Mouse (Mus musculus): ENCODE measurements around the gene Pdgfd. TPM values are rescaled to one million over a fixed set of nuclear protein-coding genes. Genes with fewer than 3 reads are reported as not detected.

Gene Pdgfd
- total RNA-seq, 2 experiments from 2014 or later, result 6.2 to 6.6 TPM

DNA sequence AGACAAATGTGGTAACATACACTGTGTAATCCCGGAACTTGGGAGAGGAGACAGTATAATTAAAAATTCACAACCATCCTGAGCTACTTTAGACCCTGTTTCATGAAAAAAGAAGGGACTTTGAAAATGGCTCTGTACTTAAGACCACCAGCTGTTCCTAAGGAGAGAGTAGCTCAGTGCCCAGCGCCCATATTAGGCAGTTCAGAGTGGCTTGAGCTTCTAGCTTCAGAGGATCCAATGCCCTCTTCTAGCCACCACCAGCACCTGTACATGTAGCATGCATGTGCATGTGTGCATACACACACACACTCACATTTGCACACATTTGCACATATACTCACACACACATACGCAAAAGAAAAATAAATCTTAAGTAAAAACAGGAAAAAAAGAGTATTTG is 136.2 kb downstream of the Pdgfd start:
- no peak for DNase-seq (ENCODE audit: low spot score in 2 of 2)

- no peak for DNase-seq (ENCODE audit: low spot score in 2 of 2)
Measured at GRCm38 (mm10) chr9:6305847-6306246, 137.5 kb downstream of the Pdgfd start.

- no peak for DNase-seq (ENCODE audit: low spot score in 2 of 2)
Measured at GRCm38 (mm10) chr9:6317114-6317513, 148.7 kb downstream of the Pdgfd start.

- DNase-seq (ENCODE audit: low spot score in 2 of 2), result no peak
Measured at GRCm38 (mm10) chr9:6325408-6325807, 157.0 kb downstream of the Pdgfd start.

- DNase-seq (ENCODE audit: low spot score in 2 of 2), result no peak
Measured at GRCm38 (mm10) chr9:6333499-6333898, 165.1 kb downstream of the Pdgfd start.

GRCm38 (mm10) chr9:6336236-6336635 is 167.9 kb downstream of the Pdgfd start:
- DNase-seq (ENCODE audit: low spot score in 2 of 2), result no peak

DNA sequence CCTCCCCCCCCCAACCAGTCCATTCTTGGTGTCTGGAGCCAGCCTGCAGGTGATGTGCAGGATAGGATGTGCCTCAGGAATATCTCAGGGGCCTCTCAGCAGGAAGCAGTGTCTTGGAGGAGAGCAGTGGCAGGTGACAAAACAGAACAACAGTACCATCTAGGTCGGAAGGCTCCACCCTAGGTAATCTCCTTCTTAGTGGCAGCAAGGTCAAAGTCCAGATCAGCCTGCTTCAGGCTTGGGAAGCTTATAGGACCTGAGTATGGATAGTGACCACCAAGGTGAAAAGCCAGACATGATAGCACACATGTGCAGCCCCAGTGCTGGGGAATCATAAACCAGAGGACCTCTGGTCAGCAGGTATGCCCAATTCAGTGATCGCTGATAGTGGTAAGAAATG is 169.5 kb downstream of the Pdgfd start:
- DNase-seq (ENCODE audit: low spot score in 2 of 2), result no peak

DNA sequence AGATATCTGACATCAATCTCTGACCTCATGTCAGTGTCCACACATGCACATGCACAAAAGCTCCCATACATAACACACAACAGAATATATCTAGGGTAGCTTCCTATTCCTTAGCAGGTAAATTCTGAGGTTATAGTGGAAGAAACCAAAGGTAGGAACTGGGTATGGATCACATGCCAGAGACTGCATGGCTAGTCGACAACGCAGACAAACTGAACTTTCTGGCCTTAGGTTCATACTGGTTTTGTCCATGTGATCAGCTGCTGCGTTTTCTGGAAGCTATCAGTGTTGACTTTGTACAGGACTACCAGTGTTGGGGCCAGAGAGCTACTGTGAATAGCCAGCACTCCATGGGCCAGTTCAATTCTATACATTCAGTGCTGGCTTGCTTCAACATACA is 170.0 kb downstream of the Pdgfd start:
- DNase-seq (ENCODE audit: low spot score in 2 of 2), result no peak

DNA sequence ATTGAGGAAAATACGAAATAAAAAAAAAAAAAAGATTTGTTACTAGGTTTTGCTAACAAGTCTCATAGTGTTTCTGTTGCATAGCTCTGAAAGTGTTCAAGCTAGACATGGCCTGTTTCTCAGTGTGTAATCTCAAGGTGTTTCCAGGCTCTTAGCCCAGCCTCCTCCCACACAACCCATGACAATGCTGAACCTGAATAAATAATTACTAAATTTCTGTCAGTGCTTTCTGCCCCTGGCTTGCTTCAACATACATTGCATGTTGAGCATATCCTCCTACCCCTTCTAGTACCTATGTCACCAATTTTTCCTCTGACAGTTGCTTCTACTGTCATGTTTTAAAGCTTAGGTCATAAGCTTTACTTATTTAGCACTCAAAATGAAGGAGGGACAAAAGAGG is 171.0 kb downstream of the Pdgfd start:
- no peak for DNase-seq (ENCODE audit: low spot score in 2 of 2)

DNA sequence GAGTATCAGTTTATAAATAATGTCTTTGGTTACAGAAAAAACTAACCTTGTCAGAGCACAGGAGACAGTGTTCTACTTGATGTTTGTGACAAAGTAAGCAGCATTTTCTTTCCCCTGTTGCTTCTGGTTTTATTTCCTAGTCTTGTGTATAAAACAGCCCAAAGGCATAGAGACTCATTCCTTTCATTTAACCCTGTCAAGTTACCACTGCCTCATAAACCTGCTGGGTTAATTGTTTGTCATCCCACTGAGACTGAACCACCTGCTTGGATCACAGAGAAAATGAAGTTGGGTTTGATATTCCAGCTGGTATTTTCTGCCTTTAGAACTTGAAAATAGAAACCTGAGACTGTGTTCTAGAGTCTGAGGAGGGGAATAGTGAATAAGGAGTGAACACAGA is 172.4 kb downstream of the Pdgfd start:
- no peak for DNase-seq (ENCODE audit: low spot score in 2 of 2)

GRCm38 (mm10) chr9:6342854-6343253 is 174.5 kb downstream of the Pdgfd start:
- no peak for DNase-seq (ENCODE audit: low spot score in 2 of 2)

- no peak for DNase-seq (ENCODE audit: low spot score in 2 of 2)
Measured at GRCm38 (mm10) chr9:6344514-6344913, 176.1 kb downstream of the Pdgfd start.

DNA sequence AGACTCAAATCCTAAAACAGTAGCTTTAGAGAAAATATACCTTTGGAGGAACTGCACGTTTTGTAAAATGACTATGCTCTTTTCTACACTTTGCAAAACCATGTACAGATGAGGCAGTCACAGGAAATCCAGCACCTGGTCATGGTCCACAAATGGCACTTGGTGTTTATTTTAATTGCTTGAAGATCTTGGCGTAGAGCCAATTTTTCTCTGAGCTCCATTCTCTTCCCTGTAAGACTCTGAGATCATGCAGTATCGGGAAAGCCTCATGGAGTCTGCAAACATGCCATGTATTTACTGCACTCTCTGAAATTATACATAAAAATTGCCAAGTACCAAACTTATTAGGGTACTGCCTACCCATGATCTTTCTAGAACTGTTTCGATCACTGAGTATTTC is 176.5 kb downstream of the Pdgfd start:
- DNase-seq (ENCODE audit: low spot score in 2 of 2), result peak; percentile 6 to 16

DNA sequence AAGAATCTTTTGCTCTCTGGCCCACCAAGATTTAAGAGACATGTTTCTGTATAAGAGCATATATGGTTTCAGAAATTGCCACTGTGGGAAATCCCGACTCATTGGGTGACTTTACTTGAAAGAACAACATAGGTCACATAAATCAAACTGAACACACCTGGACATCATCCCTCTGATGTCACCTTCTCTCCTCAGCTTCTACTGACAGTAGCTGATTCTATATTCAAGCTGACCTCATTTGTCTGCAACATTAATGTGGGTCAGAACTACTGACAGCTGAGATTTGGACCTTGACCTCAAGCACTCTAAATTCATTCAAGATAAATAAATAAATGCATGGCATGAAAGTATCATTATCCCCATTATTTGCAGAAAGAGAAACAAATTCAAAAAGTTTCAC is 177.0 kb downstream of the Pdgfd start:
- DNase-seq (ENCODE audit: low spot score in 2 of 2), result no peak

DNA sequence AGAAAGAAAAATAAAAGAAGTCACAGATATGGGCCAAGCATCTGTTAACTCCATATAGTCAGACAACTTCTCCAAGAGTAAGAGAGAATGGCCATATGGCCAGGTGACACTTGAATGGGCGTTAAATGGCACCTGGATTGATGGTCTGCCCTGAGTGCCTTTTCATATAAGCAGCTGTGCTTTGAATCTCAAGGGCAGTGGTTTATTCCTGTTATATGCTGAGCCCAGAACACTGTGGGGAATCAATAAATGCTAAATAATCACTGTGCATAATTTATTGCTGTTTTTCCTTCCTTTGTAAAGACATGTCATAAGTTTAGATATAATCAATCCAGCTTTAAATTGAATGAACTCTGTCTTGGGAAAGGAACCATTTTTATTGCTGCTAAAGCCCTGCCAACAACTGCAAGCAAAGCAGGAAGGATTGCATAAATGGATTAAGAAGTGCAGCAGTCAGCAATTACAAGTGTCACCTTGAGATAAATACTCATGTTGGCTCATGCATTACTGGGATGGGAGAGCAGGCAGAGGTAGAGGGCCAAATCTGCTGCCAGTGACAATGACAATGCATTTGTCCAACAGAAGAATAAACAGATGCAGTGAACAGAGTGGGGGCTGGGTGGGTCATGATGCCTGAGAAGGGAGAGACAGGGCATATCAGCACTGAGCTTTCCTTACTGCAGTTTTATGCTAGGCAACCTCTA is 185.0 kb downstream of the Pdgfd start:
- DNase-seq (ENCODE audit: low spot score in 2 of 2), result no peak

DNA sequence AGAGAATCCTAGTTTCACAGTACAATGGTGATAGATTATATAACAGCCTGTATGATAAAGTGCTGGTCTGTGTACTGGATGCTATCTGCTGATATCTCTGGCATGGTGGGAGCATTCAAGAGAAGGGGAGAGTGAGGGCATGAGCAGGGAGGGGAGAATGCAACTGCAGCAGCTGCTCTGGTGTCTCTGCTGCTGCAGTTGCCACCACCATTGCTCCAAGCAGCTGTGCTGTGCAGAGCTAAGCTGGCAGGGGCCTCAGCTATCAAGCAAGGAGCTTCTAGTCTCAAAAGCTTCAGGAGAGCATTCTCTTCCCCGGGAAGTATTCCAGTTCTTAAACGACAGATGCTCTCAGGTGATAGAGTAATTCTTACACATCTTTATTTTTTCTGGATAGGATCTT is 192.4 kb downstream of the Pdgfd start:
- no peak for DNase-seq (ENCODE audit: low spot score in 2 of 2)

DNA sequence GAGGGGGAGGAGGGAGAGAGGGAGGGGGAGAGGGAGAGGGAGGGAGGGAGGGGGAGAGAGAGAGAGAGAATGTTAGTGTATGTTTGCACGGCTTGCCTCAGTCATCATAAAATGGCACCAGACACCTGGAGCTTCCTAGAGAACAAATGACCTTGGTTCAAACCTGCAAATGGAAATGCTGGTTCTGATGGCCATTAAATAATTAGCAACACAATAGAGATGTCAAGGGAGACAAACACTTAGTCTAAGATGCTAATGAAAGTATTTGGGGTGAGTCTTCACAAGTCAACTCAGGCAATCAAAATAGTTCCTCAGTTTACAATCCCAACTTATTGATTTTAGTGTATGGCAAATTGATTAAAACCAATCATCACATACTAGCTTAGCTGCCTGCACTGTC is 198.2 kb downstream of the Pdgfd start:
- DNase-seq (ENCODE audit: low spot score in 2 of 2), result no peak

DNA sequence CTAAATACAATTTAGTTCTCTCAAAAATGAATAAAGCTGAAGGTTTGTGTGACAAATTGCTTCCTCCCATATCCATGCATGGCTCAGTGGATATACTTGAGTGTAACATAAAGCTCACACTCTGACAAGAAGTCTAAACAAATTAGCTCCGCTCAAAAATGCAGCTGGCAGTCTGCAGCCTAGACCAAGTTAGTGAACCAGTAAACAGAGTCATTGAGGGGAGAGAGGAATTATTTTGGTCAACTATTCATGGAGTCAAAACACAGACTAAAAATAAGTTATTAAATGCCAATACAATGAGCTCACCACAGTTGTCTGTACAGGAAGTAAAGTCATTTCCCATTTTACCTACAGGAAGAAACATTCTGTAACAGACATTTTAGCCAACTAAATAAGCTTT is 233.4 kb downstream of the Pdgfd start:
- DNase-seq (ENCODE audit: low spot score in 2 of 2), result no peak

- no peak for DNase-seq (ENCODE audit: low spot score in 2 of 2)
Measured at GRCm38 (mm10) chr9:6406535-6406934, 238.2 kb downstream of the Pdgfd start.

GRCm38 (mm10) chr9:6407972-6408371 is 239.6 kb downstream of the Pdgfd start:
- DNase-seq (ENCODE audit: low spot score in 2 of 2), result peak in 1 of 2 experiments; percentile 12

GRCm38 (mm10) chr9:6424606-6425005 is 256.2 kb downstream of the Pdgfd start:
- DNase-seq (ENCODE audit: low spot score in 2 of 2), result no peak
